Mouse (Mus musculus) adipocyte (in vitro differentiated cells): ENCODE results near the gene Gjb4.

Source experiments
- DNase-seq: peaks from one replicate; pipeline ENCODE4 v3.0.0-alpha.2; 2016; ENCODE audit warnings: low spot score

Gjb4 gene

DNA sequence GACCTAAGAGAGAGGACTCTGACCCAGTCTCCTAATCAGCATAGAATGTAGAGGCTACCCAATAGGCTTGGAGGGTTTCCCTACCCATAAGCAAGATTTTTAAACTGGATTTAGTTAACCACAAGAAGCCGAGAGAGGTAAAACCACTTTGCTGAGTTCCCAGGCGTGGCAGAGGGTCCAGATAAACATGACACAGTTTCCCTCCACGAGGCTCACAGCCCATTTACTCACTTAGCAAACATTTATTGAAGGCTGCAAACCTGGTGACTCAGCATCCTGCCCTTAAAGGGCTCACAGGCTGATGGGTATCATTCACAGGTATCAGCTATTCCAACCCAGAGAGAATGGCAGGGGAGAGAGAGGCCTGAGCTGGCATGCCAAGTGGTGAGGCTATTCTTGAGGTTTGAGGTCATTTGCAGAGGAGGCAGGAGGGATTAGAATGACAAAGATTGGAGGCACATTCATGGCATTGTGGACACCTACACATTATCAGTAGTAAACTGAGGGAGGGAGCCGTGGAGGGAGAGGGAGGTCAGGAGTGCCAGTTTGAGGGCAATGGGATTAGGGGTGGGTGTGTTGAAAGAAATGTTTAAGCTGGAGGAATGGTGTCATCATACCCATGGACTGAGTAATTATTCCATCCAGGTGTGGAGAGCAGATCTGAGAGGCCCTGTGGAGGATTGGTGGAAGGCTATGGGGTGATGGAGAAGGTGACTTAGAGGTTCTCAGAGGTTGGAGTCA is 4.2 kb downstream of the Gjb4 start:
- DNase-seq: no peak

DNA sequence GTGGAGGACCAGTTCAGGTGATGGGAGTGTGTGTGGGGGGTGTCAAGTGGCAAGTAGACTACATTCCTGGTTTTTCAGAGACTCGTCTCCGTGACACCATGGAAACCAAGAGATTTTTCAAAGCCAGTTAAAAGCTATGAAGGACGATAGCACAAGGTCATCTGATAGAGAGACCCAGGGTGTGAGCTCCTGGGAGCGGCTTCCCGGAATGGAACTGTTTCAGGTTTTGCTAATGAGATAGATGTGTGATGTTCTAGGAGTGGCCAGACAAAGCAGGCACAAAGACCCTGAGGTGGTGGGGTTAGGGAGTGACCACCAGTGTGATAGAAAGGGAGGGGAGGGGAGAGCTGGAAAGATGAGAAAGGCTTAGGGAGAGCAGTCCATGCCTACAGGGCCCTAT is 8.9 kb downstream of the Gjb4 start:
- DNase-seq: no peak

- no peak for DNase-seq
These were observed 12.5 kb downstream of the Gjb4 start for GRCm38 (mm10) chr4:127341372-127341771.

GRCm38 (mm10) chr4:127337668-127338067 is 16.2 kb downstream of the Gjb4 start:
- DNase-seq: no peak

GRCm38 (mm10) chr4:127334870-127335504 is 18.9 kb downstream of the Gjb4 start:
- DNase-seq: no peak

DNA sequence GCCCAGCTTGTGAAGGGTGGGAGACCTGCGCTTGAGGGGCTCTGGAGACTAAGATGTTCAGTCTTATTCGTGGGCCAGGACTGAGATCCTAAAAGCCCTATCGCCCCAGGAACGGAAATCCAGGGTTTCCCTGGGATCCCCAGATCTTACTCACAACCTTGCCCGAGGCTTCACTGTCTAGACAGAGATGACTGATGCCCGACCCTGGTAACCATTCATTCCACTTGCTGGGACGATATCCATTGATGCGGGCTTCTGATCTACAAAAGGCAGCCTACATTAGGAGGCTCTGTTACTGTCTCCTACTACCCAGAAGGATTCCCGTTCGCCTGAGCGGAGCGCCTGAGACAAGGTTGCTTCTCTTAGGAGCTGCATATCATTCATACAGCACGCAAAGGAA is 22.7 kb downstream of the Gjb4 start:
- no peak for DNase-seq

GRCm38 (mm10) chr4:127330181-127331100 is 23.4 kb downstream of the Gjb4 start, which contains the start of gene Gjb3:
Gene Gjb3, minus strand, starts transcription at chr4:127330844.
- DNase-seq: no peak

DNA sequence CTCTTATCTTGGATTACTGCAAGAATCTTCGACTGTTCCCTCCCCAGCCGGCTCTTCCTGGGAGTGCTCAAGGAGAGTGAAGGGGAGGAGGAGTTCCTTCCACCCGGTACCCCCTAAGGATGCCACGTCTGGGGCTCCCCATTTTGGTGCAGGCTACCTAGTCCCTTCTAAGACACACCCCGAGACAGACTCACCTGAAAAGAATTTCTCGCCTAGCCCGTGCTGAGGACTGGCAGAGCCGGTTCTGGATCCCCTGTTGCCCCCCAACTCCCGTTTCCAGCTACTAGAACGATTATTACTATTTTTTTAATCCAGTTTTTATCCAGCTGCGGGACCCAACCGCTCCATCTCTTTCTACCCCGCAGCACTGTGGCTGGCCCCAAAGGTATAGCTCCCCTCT is 24.1 kb downstream of the Gjb4 start:
- DNase-seq: no peak

DNA sequence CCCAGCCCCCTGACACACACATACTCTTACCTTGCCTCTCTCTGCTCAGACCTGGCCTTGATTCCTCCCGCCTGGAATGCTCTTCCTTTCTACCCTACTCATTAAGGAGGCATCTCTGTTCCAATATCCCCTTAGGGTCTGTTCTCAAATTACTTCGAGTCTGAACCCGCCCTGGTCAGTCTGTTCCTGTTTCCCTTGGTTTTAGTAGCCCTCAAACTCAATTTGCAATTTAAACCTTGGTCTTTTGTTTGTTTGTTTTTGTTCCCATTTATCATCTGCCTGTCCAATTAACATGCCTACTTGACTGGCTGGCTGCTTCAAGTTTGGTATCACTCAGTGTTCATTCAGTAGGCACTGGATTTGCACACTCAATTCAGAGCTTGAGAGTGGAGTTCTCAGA is 24.8 kb downstream of the Gjb4 start:
- no peak for DNase-seq

DNA sequence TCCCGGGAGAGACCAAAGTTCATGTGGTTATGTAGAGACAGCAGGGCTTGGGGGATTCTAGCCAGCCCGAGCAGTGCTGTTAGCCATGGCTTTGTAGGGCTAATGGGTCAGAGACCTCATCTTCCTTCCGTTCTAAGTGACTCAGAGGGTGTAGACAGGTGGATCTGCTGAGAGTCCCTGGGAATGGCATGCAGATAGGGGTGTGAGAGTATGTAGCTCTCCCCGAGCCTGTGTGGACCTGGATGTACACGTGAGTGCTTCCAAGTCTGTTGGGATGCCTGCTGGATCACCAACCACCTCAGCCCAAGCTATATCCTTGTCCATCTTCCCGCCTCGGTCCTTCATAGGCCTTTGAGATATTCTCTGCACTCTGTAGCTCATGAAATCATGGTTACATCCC is 25.5 kb downstream of the Gjb4 start:
- no peak for DNase-seq

- no peak for DNase-seq
These were observed 26.1 kb downstream of the Gjb4 start for GRCm38 (mm10) chr4:127327749-127328148.

GRCm38 (mm10) chr4:127327258-127327657 is 26.6 kb downstream of the Gjb4 start:
- DNase-seq: peak; percentile 13

DNA sequence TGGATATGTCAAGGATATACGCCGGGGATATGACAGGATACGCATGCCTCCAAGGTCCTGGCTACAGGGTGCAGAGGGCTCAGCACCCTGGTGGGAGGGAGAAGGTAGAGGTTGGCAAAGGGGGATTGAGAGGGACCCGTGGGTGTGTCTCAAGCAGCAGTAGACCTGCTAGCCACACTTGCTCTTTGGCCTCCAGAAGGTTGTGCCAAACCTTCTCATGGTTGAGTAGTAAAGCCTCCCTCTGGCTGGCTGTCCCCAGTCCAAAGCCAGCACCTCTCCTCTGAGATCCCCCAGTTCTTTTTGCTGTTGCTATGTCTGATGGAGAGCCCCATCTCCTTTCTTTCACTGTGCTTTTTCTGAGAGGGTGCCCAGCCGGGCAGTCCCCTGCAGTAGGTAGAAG is 28.6 kb downstream of the Gjb4 start:
- DNase-seq: no peak

DNA sequence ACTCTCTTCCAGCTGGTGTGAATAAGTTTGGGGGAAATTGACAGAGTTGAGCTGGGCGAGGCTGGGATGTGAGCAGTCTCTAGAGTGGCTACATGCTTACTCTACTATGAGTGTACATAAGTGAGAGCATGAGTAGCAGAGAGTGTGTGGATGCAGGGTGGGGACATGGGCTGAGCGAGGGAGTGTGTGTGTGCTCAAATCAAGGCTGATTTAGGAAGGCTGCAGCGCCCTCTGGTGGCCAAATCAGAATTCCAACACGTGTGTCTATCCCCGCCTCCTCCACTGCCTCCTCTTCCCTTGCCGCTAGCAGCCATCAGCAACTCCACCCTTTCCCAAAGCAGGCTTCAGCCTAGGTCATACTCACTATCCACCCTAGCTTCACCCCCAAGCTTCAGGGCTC is 29.1 kb downstream of the Gjb4 start:
- DNase-seq: peak; percentile 62

DNA sequence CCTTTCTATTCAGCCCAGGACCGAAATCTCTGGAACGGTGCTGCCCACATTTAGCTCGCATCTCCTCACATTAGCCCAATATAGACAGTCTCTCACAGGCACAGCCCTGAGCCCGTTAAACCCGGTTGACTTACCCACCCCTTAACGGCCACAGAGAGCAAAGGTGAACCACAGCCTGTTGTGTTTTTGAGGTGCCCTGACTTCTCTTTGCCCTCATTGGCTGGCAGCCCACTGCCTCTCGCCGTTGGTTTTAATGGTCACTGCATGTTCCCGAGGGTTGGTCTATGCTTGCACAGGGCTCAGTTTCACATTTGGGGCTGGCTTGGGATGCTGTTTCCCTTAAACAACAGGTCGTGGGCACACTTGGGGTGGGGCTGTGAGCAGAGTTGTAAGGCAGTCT is 29.6 kb downstream of the Gjb4 start:
- no peak for DNase-seq

DNA sequence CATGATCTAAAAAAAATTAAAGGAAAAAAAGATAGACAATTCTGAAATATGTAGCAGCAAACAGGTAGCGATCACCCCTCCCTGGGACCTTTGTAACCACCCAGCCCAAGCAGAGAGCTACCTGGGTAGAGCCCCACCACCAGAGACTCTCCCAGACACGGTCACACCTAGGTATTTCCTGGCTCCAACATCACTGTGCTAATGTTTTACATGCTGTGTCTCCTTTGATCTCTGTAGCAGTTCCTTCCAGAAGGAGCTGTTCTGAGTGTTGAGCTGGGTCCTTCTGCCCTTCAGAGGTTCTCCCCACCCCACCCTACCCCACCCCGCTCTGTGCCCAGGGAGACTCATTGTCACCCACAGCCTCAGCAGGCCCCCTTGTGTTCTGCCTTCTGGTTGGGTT is 30.2 kb downstream of the Gjb4 start:
- no peak for DNase-seq

- peak; percentile 69 for DNase-seq
These were observed 34.3 kb downstream of the Gjb4 start for GRCm38 (mm10) chr4:127319613-127320012.

- DNase-seq: no peak
These were observed 36.7 kb downstream of the Gjb4 start for GRCm38 (mm10) chr4:127317143-127317542.

DNA sequence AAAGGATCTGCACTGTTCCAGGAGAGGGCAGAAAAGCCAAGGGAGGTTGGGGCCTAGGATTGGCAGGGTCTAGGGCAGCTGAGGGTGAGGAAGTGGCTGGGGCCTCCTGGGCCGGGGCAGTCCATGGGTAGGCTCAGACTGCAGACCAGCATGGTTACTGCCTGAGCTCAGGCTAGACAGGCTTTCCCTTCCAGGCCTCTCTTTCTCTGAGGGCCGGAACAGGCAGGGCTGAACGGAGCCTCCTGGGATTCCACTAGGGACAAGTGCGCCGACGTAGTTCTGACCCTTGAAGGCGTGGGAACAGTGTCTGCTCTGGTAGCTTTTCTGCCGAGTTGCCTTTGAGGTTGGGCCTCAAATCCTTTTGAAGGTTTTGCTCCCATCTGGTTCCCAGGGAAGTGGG is 38.1 kb downstream of the Gjb4 start:
- no peak for DNase-seq

GRCm38 (mm10) chr4:127314585-127314984 is 39.3 kb downstream of the Gjb4 start:
- DNase-seq: no peak

GRCm38 (mm10) chr4:127313861-127314260 is 40.0 kb downstream of the Gjb4 start, which contains the start of gene Gja4:
Gene Gja4, minus strand, starts transcription at chr4:127314039.
- DNase-seq: peak; percentile 37

GRCm38 (mm10) chr4:127312349-127312748 is 41.5 kb downstream of the Gjb4 start:
- DNase-seq: no peak

DNA sequence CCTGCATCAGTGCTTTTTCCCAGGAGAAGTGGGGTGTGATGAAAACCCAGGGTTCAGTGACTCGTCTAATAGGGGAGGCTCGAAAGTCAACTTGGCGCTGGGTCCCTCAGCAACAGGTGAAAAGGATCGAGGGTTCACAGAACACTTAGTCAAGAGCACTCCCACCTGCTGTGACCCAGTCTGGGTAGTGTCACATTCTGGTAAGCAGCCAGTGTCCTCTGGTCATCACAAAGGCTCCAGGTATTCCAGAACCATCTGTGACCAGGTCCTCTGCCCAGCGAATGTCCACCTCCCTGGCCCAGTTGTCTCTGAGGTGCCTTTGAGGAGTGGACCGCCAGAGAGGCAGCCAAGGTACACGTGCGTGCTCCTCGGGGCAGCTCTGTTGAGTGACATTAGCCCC is 42.3 kb downstream of the Gjb4 start:
- no peak for DNase-seq
